Mouse (Mus musculus): Measurements from ENCODE around the gene Cerk.
"Not testable (repeated sequence)": the region's sequence is repeated elsewhere in the genome, so short reads cannot be mapped to it uniquely, and the experiment has no call there.

Gene Cerk

DNA sequence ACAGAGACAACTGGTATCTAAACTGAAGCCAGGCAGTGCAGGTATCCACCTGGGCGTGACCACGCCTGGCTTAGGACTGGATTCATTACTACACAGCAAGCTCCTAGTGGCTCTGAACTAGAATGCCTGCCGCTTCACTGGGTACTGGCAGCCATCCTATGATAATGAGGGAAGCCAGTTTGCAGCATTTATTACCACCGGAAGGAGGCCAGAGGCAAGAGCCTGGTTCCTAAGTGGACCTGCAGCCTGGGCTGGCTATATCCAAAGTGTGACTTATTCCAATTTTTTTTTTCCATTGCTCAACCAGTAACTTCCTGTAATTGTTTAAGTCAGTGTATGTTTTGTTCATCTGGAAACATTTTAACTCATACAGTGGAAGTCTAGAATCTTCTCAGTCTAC lies 20.4 kb upstream of the Cerk start:
- in situ Hi-C loops (cut with MboI), result no loop called here

GRCm38 (mm10) chr15:86205300-86205699 lies 19.4 kb upstream of the Cerk start:
- in situ Hi-C loops (cut with MboI), result no loop called here

GRCm38 (mm10) chr15:86203942-86204561 lies 18.1 kb upstream of the Cerk start:
- in situ Hi-C loops (cut with MboI), result loop anchor here (5.0 kb wide), 1 partner anchor 67 kb away; no protein-coding TSS in a partner anchor

DNA sequence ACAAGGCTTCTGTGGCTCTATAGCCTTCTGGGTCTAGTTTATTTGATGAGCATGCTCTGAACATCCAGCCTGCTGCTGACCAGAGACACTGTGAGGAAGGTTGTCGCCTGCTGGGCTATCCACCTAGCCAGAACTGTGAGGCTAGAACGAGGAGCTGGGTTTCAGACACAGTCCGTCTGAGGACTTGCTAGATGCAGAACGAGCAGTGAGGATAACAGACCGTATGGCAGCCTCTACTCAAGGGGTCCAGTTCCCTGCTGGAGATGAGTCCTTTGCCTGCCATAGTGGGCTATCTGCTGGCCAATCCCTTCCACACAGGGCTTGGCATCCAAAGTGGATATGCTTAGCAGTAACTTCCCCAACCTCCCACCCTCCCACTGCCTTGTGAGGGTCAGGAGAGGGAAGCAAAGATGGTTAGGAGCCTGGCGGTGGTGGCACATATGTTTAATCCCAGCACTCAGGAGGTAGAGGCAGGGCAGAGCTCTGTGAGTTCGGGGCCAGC lies 17.4 kb upstream of the Cerk start:
- in situ Hi-C loops (cut with MboI), result loop anchor here (5.0 kb wide), 1 partner anchor 66 kb away; no protein-coding TSS in a partner anchor

GRCm38 (mm10) chr15:86202640-86203039 lies 16.7 kb upstream of the Cerk start:
- in situ Hi-C loops (cut with MboI), result loop anchor here (5.0 kb wide), 1 partner anchor 65 kb away; no protein-coding TSS in a partner anchor

GRCm38 (mm10) chr15:86201696-86202330 lies 15.9 kb upstream of the Cerk start:
- in situ Hi-C loops (cut with MboI), result loop anchor here (5.0 kb wide), 1 partner anchor 65 kb away; no protein-coding TSS in a partner anchor

DNA sequence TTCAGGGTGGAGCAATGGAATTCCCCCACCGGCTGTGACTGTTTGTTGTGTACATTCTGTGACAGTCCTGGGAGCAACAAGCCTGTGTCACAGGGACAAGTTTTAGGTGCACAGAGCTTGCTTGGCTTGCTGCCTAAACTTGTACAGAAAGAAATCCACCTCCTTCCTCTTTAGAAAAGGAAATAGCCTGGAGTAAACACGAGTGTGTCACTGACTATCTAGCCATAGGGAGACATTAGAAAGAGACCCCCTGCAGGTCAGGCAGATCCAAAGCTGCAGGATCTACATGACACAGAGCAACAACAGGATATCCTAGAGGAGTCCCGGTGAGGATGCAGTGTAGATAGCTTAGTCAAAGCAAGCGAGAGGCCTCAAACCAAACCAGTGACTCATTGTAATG lies 15.2 kb upstream of the Cerk start:
- in situ Hi-C loops (cut with MboI), result loop anchor here (5.0 kb wide), 1 partner anchor 64 kb away; no protein-coding TSS in a partner anchor

DNA sequence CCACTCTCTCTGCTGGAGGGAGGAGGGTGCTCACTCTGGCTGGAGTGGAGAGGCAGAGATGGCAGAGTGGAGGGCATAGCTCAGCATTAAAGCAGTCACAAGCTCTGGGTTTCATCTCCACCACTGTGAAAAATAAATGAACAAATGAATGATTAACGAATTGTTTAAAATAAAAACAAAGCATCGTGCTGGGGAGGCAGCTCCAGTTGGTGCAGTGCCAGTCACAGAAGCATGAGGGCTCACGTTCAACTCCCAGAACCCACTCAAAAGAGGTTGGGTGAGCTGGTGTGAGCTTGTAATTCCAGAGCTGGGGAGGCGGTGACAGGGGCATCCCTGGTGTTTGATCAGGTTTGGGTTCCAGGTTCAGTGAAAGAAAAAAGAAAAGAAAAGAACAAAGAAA lies 14.2 kb upstream of the Cerk start:
- in situ Hi-C loops (cut with MboI), result loop anchor here (5.0 kb wide), 1 partner anchor 63 kb away; no protein-coding TSS in a partner anchor

GRCm38 (mm10) chr15:86199482-86199881 lies 13.5 kb upstream of the Cerk start:
- in situ Hi-C loops (cut with MboI), result no loop called here

DNA sequence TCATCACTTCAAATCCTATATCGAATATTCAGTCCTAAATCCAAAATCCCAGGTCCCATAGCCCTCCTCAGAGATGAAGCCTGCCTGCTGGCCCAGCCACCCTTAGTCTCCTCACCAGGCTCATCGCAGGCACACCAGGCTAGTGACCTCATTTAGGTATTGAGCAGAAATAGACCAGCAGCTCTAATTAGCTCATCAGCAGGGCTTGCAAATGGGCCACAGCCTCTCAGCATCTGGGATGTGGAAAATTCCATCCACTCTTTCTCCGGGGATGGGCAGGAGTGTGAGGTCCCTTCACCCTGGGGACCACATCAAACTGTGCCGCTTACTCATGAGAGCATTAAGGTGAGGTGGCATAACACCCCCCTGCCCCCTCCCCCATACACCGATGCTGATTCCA lies 13.1 kb upstream of the Cerk start:
- in situ Hi-C loops (cut with MboI), result no loop called here

- in situ Hi-C loops (cut with MboI), result not testable (repeated sequence)
Observed at GRCm38 (mm10) chr15:86194676-86195453, 8.9 kb upstream of the Cerk start.

DNA sequence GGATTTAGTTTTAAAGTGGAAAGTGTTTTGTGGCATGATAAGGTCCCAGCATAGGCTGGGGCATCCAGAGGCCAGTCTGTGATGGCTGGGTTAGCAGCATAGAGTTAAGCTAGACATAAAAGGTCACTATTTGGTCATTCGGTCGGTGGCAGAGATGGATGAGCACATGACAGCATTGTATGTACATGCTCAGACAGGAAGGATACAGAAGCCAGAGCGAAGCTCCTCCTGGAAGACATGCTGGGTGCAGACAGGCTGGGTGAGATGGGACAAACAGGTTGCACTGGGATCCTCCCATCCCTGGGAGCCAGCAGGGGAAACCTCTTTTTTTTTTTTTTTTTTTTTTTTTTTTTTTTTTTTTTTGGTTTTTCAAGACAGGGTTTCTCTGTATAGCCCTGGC lies 6.0 kb upstream of the Cerk start:
- in situ Hi-C loops (cut with MboI), result no loop called here

GRCm38 (mm10) chr15:86191505-86191904 lies 5.6 kb upstream of the Cerk start:
- in situ Hi-C loops (cut with MboI), result no loop called here

DNA sequence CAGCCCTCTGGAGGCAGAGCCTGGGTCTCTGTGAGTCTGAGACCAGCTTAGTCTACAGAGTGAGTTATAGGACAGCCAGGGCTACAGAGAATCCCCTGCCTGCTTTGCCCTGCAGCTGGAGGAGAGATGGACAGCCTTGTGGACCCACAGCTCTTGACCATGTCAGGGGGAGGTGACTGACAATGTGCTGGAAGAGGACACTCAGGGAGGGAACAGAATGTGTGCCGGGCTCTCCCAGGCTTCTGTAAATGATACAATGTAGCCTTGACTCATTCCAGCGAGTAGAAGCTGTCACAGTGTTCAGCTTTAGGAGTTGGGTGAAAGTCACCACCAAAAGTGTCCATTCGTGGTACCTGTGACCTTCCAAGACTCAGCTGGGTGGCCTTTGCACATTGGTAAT lies 4.4 kb upstream of the Cerk start:
- in situ Hi-C loops (cut with MboI), result no loop called here

GRCm38 (mm10) chr15:86188746-86189470 lies 3.0 kb upstream of the Cerk start:
- in situ Hi-C loops (cut with MboI), result no loop called here

GRCm38 (mm10) chr15:86188186-86188585 lies 2.2 kb upstream of the Cerk start:
- in situ Hi-C loops (cut with MboI), result no loop called here

GRCm38 (mm10) chr15:86186686-86187085 lies 745 bp upstream of the Cerk start:
- in situ Hi-C loops (cut with MboI), result no loop called here

DNA sequence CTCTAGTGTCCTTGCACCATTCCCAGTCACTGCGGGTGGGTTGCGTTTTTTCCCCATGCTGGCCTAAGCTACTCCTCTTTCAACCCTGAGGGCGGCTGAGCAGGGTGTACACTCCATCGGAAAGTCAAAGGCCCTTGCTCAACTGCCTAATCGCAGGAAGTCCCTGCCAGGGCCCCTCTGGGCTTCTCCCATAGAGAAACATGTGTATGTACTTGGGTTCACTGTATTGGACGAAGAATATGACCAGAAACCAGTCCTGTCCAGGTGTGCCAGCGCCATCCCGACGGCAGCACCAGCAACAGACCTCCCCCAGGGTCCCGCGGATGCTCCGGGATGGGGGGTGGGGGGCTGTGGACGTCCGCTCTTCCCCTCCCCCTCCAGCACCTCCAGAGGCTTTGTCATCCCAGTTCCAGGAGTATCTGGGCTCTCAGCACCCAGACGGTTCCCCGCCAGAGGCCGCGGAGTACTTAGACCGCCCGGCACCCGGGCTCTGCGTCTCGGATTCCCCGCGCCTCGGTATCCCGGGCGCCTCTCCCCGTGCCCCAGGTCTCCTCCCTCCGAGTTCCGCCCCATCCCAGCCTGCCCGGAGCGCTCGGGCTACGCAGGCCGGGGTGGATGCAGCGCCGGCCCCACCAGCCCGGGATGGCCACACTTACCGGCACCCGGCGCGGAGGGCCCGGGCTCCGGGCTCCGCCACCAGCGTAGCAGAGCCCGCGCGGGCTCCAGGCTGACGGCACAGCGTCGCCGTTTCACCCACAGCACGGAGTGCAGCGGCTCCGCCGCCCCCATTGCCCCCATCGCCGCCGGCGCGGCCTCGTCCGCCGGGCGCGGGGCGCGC lies 871 bp downstream of the Cerk start:
- in situ Hi-C loops (cut with MboI), result no loop called here

DNA sequence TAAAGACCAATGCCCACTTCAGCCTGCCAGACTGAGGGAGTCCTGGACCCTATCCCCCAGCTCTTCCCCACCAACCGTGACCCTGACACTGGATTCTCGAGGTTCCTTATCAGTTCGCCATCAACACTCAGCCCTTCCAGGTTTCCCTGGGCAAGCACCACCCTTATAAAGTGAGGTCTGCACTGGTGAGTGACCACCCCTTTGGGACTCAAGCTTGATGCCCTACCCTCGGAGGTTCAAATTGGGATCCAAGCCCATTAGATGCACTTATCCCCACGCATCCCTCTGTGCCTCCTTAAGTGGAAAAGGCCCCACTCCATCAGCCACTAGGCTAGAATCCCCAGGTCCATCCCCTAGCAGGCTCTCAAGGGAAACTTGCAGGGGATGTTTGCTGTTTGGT lies 1.9 kb downstream of the Cerk start:
- in situ Hi-C loops (cut with MboI), result no loop called here

DNA sequence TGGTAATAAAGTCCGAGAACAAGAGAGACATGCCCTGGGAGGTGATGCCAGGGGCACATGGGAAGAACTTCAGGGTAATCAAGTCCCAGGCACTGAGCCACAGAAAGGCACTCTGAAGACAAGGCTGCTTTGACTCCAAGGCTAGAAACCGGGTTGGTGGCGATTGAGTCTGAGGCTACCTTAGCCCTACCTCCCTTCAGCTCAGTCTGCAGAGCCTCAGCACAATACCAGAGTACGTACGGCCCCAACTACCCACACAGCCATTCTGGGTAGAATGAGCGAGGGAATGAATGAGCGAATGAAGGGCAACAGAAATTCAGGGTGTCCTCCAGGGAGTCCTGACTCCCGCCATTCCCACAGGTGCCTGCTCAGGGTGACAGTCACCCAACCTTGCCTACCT lies 2.5 kb downstream of the Cerk start:
- in situ Hi-C loops (cut with MboI), result no loop called here

DNA sequence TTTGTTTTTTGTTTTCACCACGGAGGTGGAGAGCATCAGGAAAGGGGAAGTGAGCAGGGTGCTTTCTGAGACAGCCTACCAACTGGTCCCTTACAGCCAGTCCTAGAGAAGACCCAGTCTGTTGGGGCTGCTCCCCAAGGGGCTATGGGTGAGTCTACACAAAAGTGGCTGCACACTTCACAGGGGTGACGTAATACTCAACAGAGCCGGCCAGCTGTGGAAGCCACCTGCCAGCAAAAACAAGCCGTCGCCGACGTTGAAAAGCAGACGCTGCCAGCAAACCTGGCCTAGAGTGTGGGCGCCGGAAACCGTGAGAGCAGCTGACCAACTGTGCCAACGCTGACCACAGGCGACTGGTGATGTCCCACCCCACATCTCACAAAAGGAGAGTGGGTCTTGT lies 3.3 kb downstream of the Cerk start:
- in situ Hi-C loops (cut with MboI), result no loop called here

Data from mature B cell (primary cell).